In genomic region chr11:10570489-10570888, GRCm38 (mm10) we compare ENCODE assay signal across 22 mouse cellular contexts.
DNase-seq lines count a peak whose midpoint lies in the region; ATAC-seq and TF ChIP-seq lines count a peak whose summit lies in the region.
"Had no signal": no experiment of that assay in that cellular context is flagged by ENCODE, and none has a peak within 500 bp of the region (broad histone marks: within the 10 kb centered on the region; RNA-seq: fewer than 3 reads in every experiment).

No protein-coding gene starts in this region.

- H3K4me3 ChIP-seq in midbrain, embryonic 11.5 days (ENCODE audit: low read depth, low read length): no peak overlapping the region
- no peak overlapping the region for H3K4me3 ChIP-seq in midbrain, embryonic 10.5 days
- H3K4me3 ChIP-seq in midbrain, embryonic 15.5 days: no peak overlapping the region
- no peak overlapping the region for H3K4me3 ChIP-seq in midbrain, postnatal 0 days (ENCODE audit: low read depth, low read length)
- no peak overlapping the region for H3K4me3 ChIP-seq in forebrain, embryonic 14.5 days (ENCODE audit: low read depth, low read length)
- H3K4me3 ChIP-seq: embryonic facial prominence, embryonic 12.5 days; embryonic facial prominence, embryonic 15.5 days; gastrocnemius, adult 2 months; hindbrain, embryonic 12.5 days; hindbrain, embryonic 15.5 days had no signal

- no peak for DNase-seq in midbrain, embryonic 11.5 days (ENCODE audit: low spot score, missing footprints)
- no peak for DNase-seq in midbrain, embryonic 10.5 days (ENCODE audit: low spot score)
- no peak for DNase-seq in midbrain, postnatal 0 days (ENCODE audit: low spot score)
- peak; percentile 62 for DNase-seq in forebrain, embryonic 14.5 days (ENCODE audit: low spot score)
- no peak for DNase-seq in adrenal gland, adult 8-10 months
- DNase-seq in lung, postnatal 14 days: no peak
- DNase-seq: adrenal gland, adult 2 months; adrenal gland, postnatal 25 days; cerebellum, adult 18-20 months; cerebellum, adult 9-10 months; cerebellum, postnatal 25 days; gastrocnemius, adult 2 months; gastrocnemius, postnatal 14 days; heart, adult 11 months had no signal

- TF ChIP-seq CTCF in midbrain, postnatal 0 days (IDR thresholded peaks at IDR 0.05): no peak

- H3K9ac ChIP-seq in midbrain, embryonic 11.5 days (ENCODE audit: low read length): no peak overlapping the region
- H3K9ac ChIP-seq in midbrain, embryonic 15.5 days: no peak overlapping the region
- H3K9ac ChIP-seq in midbrain, postnatal 0 days (replicated peaks; ENCODE audit: low read length, poor library complexity, severe bottlenecking): no peak overlapping the region
- H3K9ac ChIP-seq in forebrain, embryonic 14.5 days (ENCODE audit: low read length): no peak overlapping the region
- H3K9ac ChIP-seq: embryonic facial prominence, embryonic 12.5 days; embryonic facial prominence, embryonic 15.5 days; hindbrain, embryonic 12.5 days; hindbrain, embryonic 15.5 days had no signal

- no peaks in the 10 kb centered on the region for H3K9me3 ChIP-seq in midbrain, embryonic 11.5 days (ENCODE audit: control insufficient read depth, low read length)
- H3K9me3 ChIP-seq in midbrain, embryonic 10.5 days (replicated peaks): no peaks in the 10 kb centered on the region
- no peaks in the 10 kb centered on the region for H3K9me3 ChIP-seq in midbrain, embryonic 15.5 days
- H3K9me3 ChIP-seq in midbrain, postnatal 0 days (ENCODE audit: low read length): no peaks in the 10 kb centered on the region
- no peaks in the 10 kb centered on the region for H3K9me3 ChIP-seq in forebrain, embryonic 14.5 days (replicated peaks; ENCODE audit: control insufficient read depth, low read length)
- H3K9me3 ChIP-seq: embryonic facial prominence, embryonic 12.5 days; embryonic facial prominence, embryonic 15.5 days; hindbrain, embryonic 12.5 days; hindbrain, embryonic 15.5 days had no signal

- ATAC-seq in midbrain, embryonic 11.5 days (ENCODE audit: low FRiP score): 0 out of 2 replicates have a peak, but pooled peaks have one; percentile 22
- peak; percentile 50; the same call in 1 of the 2 replicates for ATAC-seq in midbrain, embryonic 15.5 days (replicated peaks)
- ATAC-seq in midbrain, postnatal 0 days (ENCODE audit: low FRiP score): no peak
- peak; percentile 89 for ATAC-seq in forebrain, embryonic 14.5 days
- ATAC-seq: CD4-positive, CD25-positive, alpha-beta regulatory T cell, adult 4 months; intestine, postnatal 0 days had no signal

- H3K4me1 ChIP-seq in midbrain, embryonic 11.5 days (ENCODE audit: control insufficient read depth, insufficient read depth, low read length): no peaks in the 10 kb centered on the region
- no peaks in the 10 kb centered on the region for H3K4me1 ChIP-seq in midbrain, embryonic 10.5 days
- H3K4me1 ChIP-seq in midbrain, embryonic 15.5 days: no peaks in the 10 kb centered on the region
- no peaks in the 10 kb centered on the region for H3K4me1 ChIP-seq in midbrain, postnatal 0 days (ENCODE audit: insufficient read depth, low read length)
- no peaks in the 10 kb centered on the region for H3K4me1 ChIP-seq in forebrain, embryonic 14.5 days (ENCODE audit: control insufficient read depth, insufficient read depth, low read length)
- H3K4me1 ChIP-seq: embryonic facial prominence, embryonic 12.5 days; embryonic facial prominence, embryonic 15.5 days; hindbrain, embryonic 12.5 days; hindbrain, embryonic 15.5 days had no signal

- H3K4me2 ChIP-seq in midbrain, embryonic 11.5 days: no peak overlapping the region
- H3K4me2 ChIP-seq in midbrain, embryonic 15.5 days: no peak overlapping the region
- no peak overlapping the region for H3K4me2 ChIP-seq in midbrain, postnatal 0 days (ENCODE audit: low read depth, low read length, poor library complexity, severe bottlenecking)
- no peak overlapping the region for H3K4me2 ChIP-seq in forebrain, embryonic 14.5 days (ENCODE audit: low read length)
- H3K4me2 ChIP-seq: embryonic facial prominence, embryonic 12.5 days; embryonic facial prominence, embryonic 15.5 days; heart, embryonic 11.5 days; hindbrain, embryonic 12.5 days; hindbrain, embryonic 15.5 days had no signal

- WGBS in midbrain, embryonic 11.5 days: 73% methylated on average over 3 of the region's 3 CpGs
- WGBS in midbrain, embryonic 10.5 days: 75% methylated on average over 3 of the region's 3 CpGs
- 50% methylated on average over 3 of the region's 3 CpGs for WGBS in midbrain, embryonic 15.5 days
- 47% methylated on average over 3 of the region's 3 CpGs for WGBS in midbrain, postnatal 0 days
- WGBS in forebrain, embryonic 14.5 days: 12% methylated on average over 3 of the region's 3 CpGs

- H3K27me3 ChIP-seq in midbrain, embryonic 11.5 days (ENCODE audit: control insufficient read depth, insufficient read depth, low read length): no peaks in the 10 kb centered on the region
- H3K27me3 ChIP-seq in midbrain, embryonic 10.5 days (ENCODE audit: low read depth, poor library complexity, severe bottlenecking): no peaks in the 10 kb centered on the region
- no peaks in the 10 kb centered on the region for H3K27me3 ChIP-seq in midbrain, embryonic 15.5 days (replicated peaks)
- H3K27me3 ChIP-seq in midbrain, postnatal 0 days (ENCODE audit: insufficient read depth, low read length): no peaks in the 10 kb centered on the region
- no peaks in the 10 kb centered on the region for H3K27me3 ChIP-seq in forebrain, embryonic 14.5 days (replicated peaks; ENCODE audit: control insufficient read depth, insufficient read depth, low read length)
- H3K27me3 ChIP-seq: embryonic facial prominence, embryonic 12.5 days; embryonic facial prominence, embryonic 15.5 days; hindbrain, embryonic 12.5 days; hindbrain, embryonic 15.5 days had no signal

- H3K27ac ChIP-seq in midbrain, embryonic 11.5 days (ENCODE audit: low read depth, low read length): no peak overlapping the region
- H3K27ac ChIP-seq in midbrain, embryonic 10.5 days (replicated peaks): no peak overlapping the region
- H3K27ac ChIP-seq in midbrain, embryonic 15.5 days: no peak overlapping the region
- no peak overlapping the region for H3K27ac ChIP-seq in midbrain, postnatal 0 days (ENCODE audit: low read depth, low read length)
- H3K27ac ChIP-seq in forebrain, embryonic 14.5 days (ENCODE audit: low read depth, low read length): no peak overlapping the region
- H3K27ac ChIP-seq: embryonic facial prominence, embryonic 12.5 days; embryonic facial prominence, embryonic 15.5 days; gastrocnemius, adult 2 months; hindbrain, embryonic 12.5 days; hindbrain, embryonic 15.5 days had no signal

- no peaks in the 10 kb centered on the region for H3K36me3 ChIP-seq in midbrain, embryonic 11.5 days (ENCODE audit: control insufficient read depth, insufficient read depth, low read length)
- H3K36me3 ChIP-seq in midbrain, embryonic 10.5 days: no peaks in the 10 kb centered on the region
- H3K36me3 ChIP-seq in midbrain, embryonic 15.5 days (replicated peaks): no peaks in the 10 kb centered on the region
- no peaks in the 10 kb centered on the region for H3K36me3 ChIP-seq in midbrain, postnatal 0 days (ENCODE audit: insufficient read depth, low read length)
- H3K36me3 ChIP-seq in forebrain, embryonic 14.5 days (ENCODE audit: control insufficient read depth, insufficient read depth, low read length): no peaks in the 10 kb centered on the region
- H3K36me3 ChIP-seq: embryonic facial prominence, embryonic 12.5 days; embryonic facial prominence, embryonic 15.5 days; hindbrain, embryonic 12.5 days; hindbrain, embryonic 15.5 days had no signal
